ENCODE assay signal across 24 mouse cellular contexts in genomic region chr10:60590241-60590640, GRCm38 (mm10).
DNase-seq lines count a peak whose midpoint lies in the region; ATAC-seq and TF ChIP-seq lines count a peak whose summit lies in the region.
"Had no signal": no experiment of that assay in that cellular context is flagged by ENCODE, and none has a peak within 500 bp of the region (broad histone marks: within the 10 kb centered on the region; RNA-seq: fewer than 3 reads in every experiment).

No protein-coding gene starts in this region.

- no peak for TF ChIP-seq CTCF in kidney, postnatal 0 days (IDR thresholded peaks at IDR 0.05; ENCODE audit: low read depth)

- no peak overlapping the region for H3K4me2 ChIP-seq in kidney, embryonic 14.5 days (replicated peaks; ENCODE audit: low read depth, low read length)
- H3K4me2 ChIP-seq in kidney, postnatal 0 days (ENCODE audit: low read length): no peak overlapping the region
- H3K4me2 ChIP-seq in limb, embryonic 11.5 days (ENCODE audit: low read depth, severe bottlenecking): no peak overlapping the region
- H3K4me2 ChIP-seq: heart, embryonic 12.5 days; heart, embryonic 15.5 days; hindbrain, embryonic 15.5 days had no signal

- H3K27me3 ChIP-seq in kidney, embryonic 14.5 days (ENCODE audit: control insufficient read depth, insufficient read depth, low read length): peaks cover 6% of the 10 kb centered on the region; the same call in 1 of the 2 replicates
- H3K27me3 ChIP-seq in kidney, postnatal 0 days (ENCODE audit: insufficient read depth, low read length): no peaks in the 10 kb centered on the region
- H3K27me3 ChIP-seq in limb, embryonic 11.5 days (ENCODE audit: control insufficient read depth, insufficient read depth, low read length): 0 out of 2 replicates have a peak, but pooled peaks cover 1% of the 10 kb centered on the region
- H3K27me3 ChIP-seq: heart, embryonic 15.5 days; Patski had no signal

- no peak overlapping the region for H3K27ac ChIP-seq in kidney, embryonic 14.5 days (ENCODE audit: low read depth, low read length)
- H3K27ac ChIP-seq in kidney, postnatal 0 days: no peak overlapping the region
- H3K27ac ChIP-seq in limb, embryonic 11.5 days (replicated peaks; ENCODE audit: low read depth, low read length): no peak overlapping the region
- H3K27ac ChIP-seq: heart, embryonic 15.5 days; hindbrain, embryonic 10.5 days; hindbrain, embryonic 15.5 days had no signal

- peaks cover 8% of the 10 kb centered on the region; the same call in 1 of the 2 replicates for H3K4me1 ChIP-seq in kidney, embryonic 14.5 days (ENCODE audit: control insufficient read depth, insufficient read depth, low read length)
- H3K4me1 ChIP-seq in kidney, postnatal 0 days (replicated peaks; ENCODE audit: insufficient read depth, low read length): no peaks in the 10 kb centered on the region
- H3K4me1 ChIP-seq in limb, embryonic 11.5 days (ENCODE audit: control insufficient read depth, insufficient read depth, low read length): peaks cover 21% of the 10 kb centered on the region
- H3K4me1 ChIP-seq: heart, embryonic 15.5 days had no signal

- 9% methylated on average over 7 of the region's 7 CpGs for WGBS in kidney, embryonic 14.5 days
- WGBS in kidney, postnatal 0 days: 4% methylated on average over 7 of the region's 7 CpGs
- WGBS in limb, embryonic 11.5 days: 11% methylated on average over 7 of the region's 7 CpGs

- no peak overlapping the region; the same call in 1 of the 2 replicates for H3K9ac ChIP-seq in kidney, embryonic 14.5 days (ENCODE audit: low read depth, low read length)
- no peak overlapping the region for H3K9ac ChIP-seq in kidney, postnatal 0 days (ENCODE audit: low read depth, low read length)
- H3K9ac ChIP-seq in limb, embryonic 11.5 days (ENCODE audit: low read length): no peak overlapping the region
- H3K9ac ChIP-seq: forebrain, postnatal 0 days; heart, embryonic 12.5 days; heart, embryonic 15.5 days; hindbrain, embryonic 15.5 days had no signal

- no peaks in the 10 kb centered on the region for H3K36me3 ChIP-seq in kidney, embryonic 14.5 days (ENCODE audit: control insufficient read depth, insufficient read depth, low read length)
- no peaks in the 10 kb centered on the region for H3K36me3 ChIP-seq in kidney, postnatal 0 days (ENCODE audit: insufficient read depth, low read length)
- H3K36me3 ChIP-seq in limb, embryonic 11.5 days (ENCODE audit: control insufficient read depth, insufficient read depth, low read length): no peaks in the 10 kb centered on the region
- H3K36me3 ChIP-seq: G1E; heart, embryonic 12.5 days; heart, embryonic 15.5 days; hindbrain, embryonic 10.5 days; hindbrain, embryonic 15.5 days had no signal

- ATAC-seq in kidney, embryonic 14.5 days (ENCODE audit: low FRiP score, low TSS enrichment): peak; percentile 72
- no peak; the same call in 1 of the 2 replicates for ATAC-seq in kidney, postnatal 0 days (replicated peaks; ENCODE audit: low FRiP score, low read depth)
- peak; percentile 41; the same call in 1 of the 2 replicates for ATAC-seq in limb, embryonic 11.5 days (ENCODE audit: insufficient number of reproducible peaks, low FRiP score, low TSS enrichment, low read depth)
- ATAC-seq: forebrain, embryonic 14.5 days; forebrain, postnatal 0 days; Patski had no signal

- no peak for DNase-seq in kidney, adult 11 months
- peak; percentile 50 for DNase-seq in kidney, postnatal 0 days (ENCODE audit: low spot score)
- DNase-seq in kidney, postnatal 36 days: no peak
- no peak for DNase-seq in limb, embryonic 11.5 days (ENCODE audit: low spot score)
- no peak for DNase-seq in frontal cortex, postnatal 14 days (ENCODE audit: low spot score in 2 of 2)
- DNase-seq: adrenal gland, postnatal 10 days; adrenal gland, postnatal 36 days; B cell, adult 2 months; cerebellum, adult 18-20 months; cerebellum, adult 9-10 months; cerebellum, postnatal 14 days; forebrain, postnatal 0 days; gastrocnemius, postnatal 25 days; heart, adult 18-20 months; heart, postnatal 10 days; heart, postnatal 36 days had no signal

- H3K4me3 ChIP-seq in kidney, embryonic 14.5 days (ENCODE audit: low read length): no peak overlapping the region
- no peak overlapping the region for H3K4me3 ChIP-seq in kidney, postnatal 0 days (replicated peaks; ENCODE audit: low read depth, low read length)
- H3K4me3 ChIP-seq in limb, embryonic 11.5 days (ENCODE audit: low read depth, low read length): no peak overlapping the region
- H3K4me3 ChIP-seq: heart, embryonic 12.5 days; heart, embryonic 15.5 days; hindbrain, embryonic 10.5 days; hindbrain, embryonic 15.5 days had no signal

- no peaks in the 10 kb centered on the region for H3K9me3 ChIP-seq in kidney, embryonic 14.5 days (ENCODE audit: control insufficient read depth, low read length)
- H3K9me3 ChIP-seq in kidney, postnatal 0 days (replicated peaks; ENCODE audit: low read length): no peaks in the 10 kb centered on the region
- no peaks in the 10 kb centered on the region for H3K9me3 ChIP-seq in limb, embryonic 11.5 days (ENCODE audit: control insufficient read depth, low read length)
- H3K9me3 ChIP-seq: heart, embryonic 12.5 days; heart, embryonic 15.5 days; hindbrain, embryonic 10.5 days; hindbrain, embryonic 15.5 days had no signal
